Mouse (Mus musculus) stomach, embryonic 16.5 days (tissue): Measurements from ENCODE around the gene Ncor2. TPM values are rescaled to one million over a fixed set of nuclear protein-coding genes. Genes with fewer than 3 reads are reported as not detected.

Experiments
- ATAC-seq: fragments of 200-750 bp; cut with Nextera tagmentation; 2 replicates; pipeline ENCODE4 v1.8.0; 2017; ENCODE audit warnings: moderate number of reproducible peaks, moderate TSS enrichment; ENCODE audit not compliant: insufficient read depth, low FRiP score
- H3K27ac ChIP-seq: fragments of 300-500 bp; sonication (generic); 2 replicates; pipeline ENCODE4 v1.5.1; 2014; ENCODE audit warnings: low read length
- H3K27me3 ChIP-seq: fragments of 300-500 bp; sonication (generic); 2 replicates; pipeline ENCODE4 v1.6.1; 2014; ENCODE audit warnings: low read length, control low read depth, mixed read lengths; ENCODE audit not compliant: control insufficient read depth, insufficient read depth
- H3K36me3 ChIP-seq: fragments of 300-500 bp; sonication (generic); 2 replicates; pipeline ENCODE4 v1.6.1; 2014; ENCODE audit warnings: low read length; ENCODE audit not compliant: control insufficient read depth, insufficient read depth
- H3K4me1 ChIP-seq: fragments of 300-500 bp; sonication (generic); 2 replicates; pipeline ENCODE4 v1.6.1; 2014; ENCODE audit warnings: low read length, control low read depth, mixed read lengths; ENCODE audit not compliant: control insufficient read depth, insufficient read depth
- H3K4me2 ChIP-seq: fragments of 300-500 bp; sonication (generic); 2 replicates; pipeline ENCODE4 v1.6.1; 2014; ENCODE audit warnings: low read depth, low read length, mixed read lengths
- H3K4me3 ChIP-seq: fragments of 300-500 bp; sonication (generic); replicated peaks from 2 replicates; pipeline ENCODE4 v1.5.1; 2014; ENCODE audit warnings: mild to moderate bottlenecking, low read length
- H3K9ac ChIP-seq: fragments of 300-500 bp; sonication (generic); 2 replicates; pipeline ENCODE4 v1.6.1; 2014; ENCODE audit warnings: low read length
- H3K9me3 ChIP-seq: fragments of 300-500 bp; sonication (generic); replicated peaks from 2 replicates; pipeline ENCODE4 v1.6.1; 2016; ENCODE audit warnings: low read length, control low read depth; ENCODE audit not compliant: control insufficient read depth
- WGBS: fragments of 180-500 bp; shearing (Covaris S2); extraction: QIAGEN DNeasy Blood & Tissue Kit; methylation state at CpG from one replicate; pipeline ENCODE4 v1.1.7; 2014; 5-methylcytosine and 5-hydroxymethylcytosine counted together
- polyA plus RNA-seq: library from polyadenylated mRNA; unstranded; fragments of >200 nt; fragmentation: Nextera tagmentation; extraction: Ambion mirVana; gene quantifications from 2 replicates; pipeline ENCODE4 v1.2.1, GENCODE M21; 2015

The Ncor2 gene
- polyA plus RNA-seq, 1 experiment from 2014 or later: 24.6 TPM

DNA sequence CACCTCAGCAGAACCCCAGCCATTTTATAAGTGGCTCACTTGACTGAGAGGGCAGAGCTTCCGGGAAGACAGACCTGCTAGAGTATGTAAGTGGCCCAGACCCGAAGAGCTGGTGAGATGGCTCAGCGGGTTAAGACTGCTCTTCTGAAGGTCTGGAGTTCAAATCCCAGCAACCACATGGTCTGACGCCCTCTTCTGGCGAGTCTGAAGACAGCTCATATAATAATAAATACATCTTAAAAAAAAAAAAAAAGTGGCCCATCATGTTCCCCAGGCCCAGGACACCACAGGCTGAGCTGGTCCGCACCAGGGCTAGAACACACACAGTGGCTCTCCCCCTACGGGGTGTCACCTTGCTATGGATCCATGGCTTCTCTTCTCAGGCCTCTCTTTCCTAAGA, 56.5 kb downstream of the Ncor2 start:
- no peak overlapping the region for H3K9ac ChIP-seq
- 87% methylated on average over 7 of the region's 7 CpGs for WGBS
- ATAC-seq: no peak
- H3K9me3 ChIP-seq: no peaks in the 10 kb centered on the region
- no peaks in the 10 kb centered on the region for H3K27me3 ChIP-seq
- no peak overlapping the region for H3K4me3 ChIP-seq
- H3K27ac ChIP-seq: no peak overlapping the region
- H3K4me2 ChIP-seq: no peak overlapping the region
- H3K36me3 ChIP-seq: peaks cover 17% of the 10 kb centered on the region
- peaks cover 30% of the 10 kb centered on the region for H3K4me1 ChIP-seq

DNA sequence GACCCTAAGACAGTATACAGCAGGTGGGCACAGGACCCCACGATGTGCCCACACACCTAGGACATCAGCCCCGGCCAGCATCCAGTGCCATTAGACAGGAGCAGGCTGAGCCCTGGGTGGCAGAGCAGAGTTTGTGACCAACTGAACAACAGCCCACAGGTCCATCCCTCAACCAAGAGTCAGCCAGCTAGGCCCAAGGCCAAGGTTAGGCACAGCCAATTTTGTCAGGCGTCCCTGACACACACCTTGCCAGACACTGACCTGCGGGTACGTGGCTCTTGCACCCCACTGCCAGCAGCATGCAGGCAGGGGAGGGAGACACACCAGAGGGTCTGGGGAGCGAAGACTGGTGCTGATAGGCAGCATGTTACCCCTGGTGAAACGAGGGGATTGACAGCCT, 57.0 kb downstream of the Ncor2 start:
- ATAC-seq: no peak

DNA sequence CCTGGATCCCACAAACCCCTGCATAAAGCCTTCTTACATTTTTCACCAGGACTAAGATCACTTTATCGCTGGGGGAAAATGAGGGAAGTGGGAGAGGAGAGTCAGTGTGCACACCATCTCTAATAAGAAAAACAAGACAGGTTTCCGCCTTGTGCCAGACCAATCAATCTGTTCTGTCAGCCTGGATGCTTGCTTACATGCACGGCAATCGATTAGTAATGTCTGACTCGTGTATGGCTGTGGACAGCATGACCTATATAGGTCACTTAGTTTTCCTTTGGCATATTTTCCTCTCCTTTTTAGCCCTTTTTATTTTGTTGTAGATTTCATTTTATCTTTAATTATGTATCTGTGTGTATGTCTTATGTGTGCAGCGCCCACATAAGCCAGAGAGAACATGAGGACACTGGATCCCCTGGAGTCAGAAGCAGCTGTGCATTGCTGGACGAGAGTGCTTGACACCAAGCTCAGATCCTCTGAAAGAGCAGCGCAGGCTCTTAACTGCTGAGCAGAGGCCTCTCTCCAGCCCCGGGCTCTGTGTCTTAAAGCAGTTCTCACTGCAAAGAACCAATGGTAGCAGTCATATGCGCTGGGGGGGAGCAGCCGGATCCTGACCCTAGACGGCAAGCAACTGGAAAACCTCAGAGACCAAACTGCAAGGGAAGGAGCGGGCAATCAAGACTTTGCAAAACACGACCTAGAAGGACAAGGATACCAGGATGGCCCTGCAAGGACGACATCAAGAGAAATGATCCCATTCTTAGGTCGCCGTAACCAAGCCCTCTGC, 58.3 kb downstream of the Ncor2 start:
- ATAC-seq: no peak
- no peak overlapping the region; the same call in 1 of the 2 replicates for H3K27ac ChIP-seq
- no peak overlapping the region for H3K4me3 ChIP-seq
- no peak overlapping the region for H3K4me2 ChIP-seq
- no peaks in the 10 kb centered on the region for H3K9me3 ChIP-seq
- WGBS: 51% methylated on average over 17 of the region's 17 CpGs
- peaks cover 27% of the 10 kb centered on the region for H3K36me3 ChIP-seq
- H3K4me1 ChIP-seq: peaks cover 21% of the 10 kb centered on the region
- no peaks in the 10 kb centered on the region for H3K27me3 ChIP-seq
- H3K9ac ChIP-seq: no peak overlapping the region

More for the DNA sequence above, 57.0 kb downstream of the Ncor2 start:
- Histone ChIP-seq H3K36me3 (peaks cover 20% of the 10 kb centered on the region), H3K27ac (no peak overlapping the region), H3K4me3 (no peak overlapping the region), H3K4me2 (no peak overlapping the region), H3K4me1 (peaks cover 26% of the 10 kb centered on the region), H3K9me3 (no peaks in the 10 kb centered on the region), H3K27me3 (no peaks in the 10 kb centered on the region), H3K9ac (no peak overlapping the region)
- 85% methylated on average over 7 of the region's 7 CpGs for WGBS

GRCm38 (mm10) chr5:125117238-125117637, 61.8 kb downstream of the Ncor2 start:
- no peak overlapping the region for H3K27ac ChIP-seq

GRCm38 (mm10) chr5:125113029-125113428, 66.0 kb downstream of the Ncor2 start:
- no peaks in the 10 kb centered on the region for H3K9me3 ChIP-seq
- no peak overlapping the region for H3K9ac ChIP-seq
- no peaks in the 10 kb centered on the region for H3K27me3 ChIP-seq
- H3K4me2 ChIP-seq: no peak overlapping the region
- no peak overlapping the region for H3K4me3 ChIP-seq
- 41% methylated on average over 5 of the region's 5 CpGs for WGBS
- peak; percentile 62 for ATAC-seq
- H3K4me1 ChIP-seq: peaks cover 26% of the 10 kb centered on the region
- peak overlapping the region; percentile 43; the same call in 1 of the 2 replicates for H3K27ac ChIP-seq
- H3K36me3 ChIP-seq: peaks cover 29% of the 10 kb centered on the region

More at GRCm38 (mm10) chr5:125117238-125117637, 61.8 kb downstream of the Ncor2 start:
- Histone ChIP-seq H3K4me2 (no peak overlapping the region), H3K27me3 (no peaks in the 10 kb centered on the region), H3K9ac (no peak overlapping the region), H3K9me3 (no peaks in the 10 kb centered on the region), H3K36me3 (peaks cover 28% of the 10 kb centered on the region), H3K4me3 (no peak overlapping the region), H3K4me1 (peaks cover 20% of the 10 kb centered on the region)
- 71% methylated on average over 5 of the region's 5 CpGs for WGBS
- ATAC-seq: no peak

DNA sequence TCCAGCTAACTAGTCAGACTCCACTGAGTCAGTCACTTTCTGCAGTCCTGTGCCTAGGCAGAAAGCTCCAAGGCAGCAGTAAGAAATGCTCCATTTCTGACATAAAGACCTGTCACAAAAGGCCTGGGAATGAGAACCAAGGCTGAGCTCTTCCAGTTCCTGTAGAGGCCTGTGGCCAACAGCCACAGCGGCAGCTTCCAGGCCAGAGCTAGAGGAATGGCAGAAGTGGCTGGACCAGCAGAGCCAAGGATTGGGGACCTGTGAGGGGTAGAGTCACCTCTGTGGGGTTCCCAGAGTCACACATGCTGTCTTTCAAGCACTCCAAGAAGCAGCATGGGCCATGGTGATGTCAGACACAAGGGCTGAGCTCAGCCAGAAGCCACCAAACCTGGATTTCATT, 66.4 kb downstream of the Ncor2 start:
- 63% methylated on average over 1 of the region's 1 CpGs for WGBS
- H3K4me1 ChIP-seq: peaks cover 26% of the 10 kb centered on the region
- no peaks in the 10 kb centered on the region for H3K27me3 ChIP-seq
- H3K27ac ChIP-seq: peak overlapping the region; percentile 43; the same call in 1 of the 2 replicates
- H3K36me3 ChIP-seq: peaks cover 31% of the 10 kb centered on the region
- no peak for ATAC-seq
- no peak overlapping the region for H3K4me3 ChIP-seq
- H3K9ac ChIP-seq: 0 out of 2 replicates have a peak overlapping the region, but pooled peaks have one; percentile 12
- no peaks in the 10 kb centered on the region for H3K9me3 ChIP-seq
- no peak overlapping the region for H3K4me2 ChIP-seq

DNA sequence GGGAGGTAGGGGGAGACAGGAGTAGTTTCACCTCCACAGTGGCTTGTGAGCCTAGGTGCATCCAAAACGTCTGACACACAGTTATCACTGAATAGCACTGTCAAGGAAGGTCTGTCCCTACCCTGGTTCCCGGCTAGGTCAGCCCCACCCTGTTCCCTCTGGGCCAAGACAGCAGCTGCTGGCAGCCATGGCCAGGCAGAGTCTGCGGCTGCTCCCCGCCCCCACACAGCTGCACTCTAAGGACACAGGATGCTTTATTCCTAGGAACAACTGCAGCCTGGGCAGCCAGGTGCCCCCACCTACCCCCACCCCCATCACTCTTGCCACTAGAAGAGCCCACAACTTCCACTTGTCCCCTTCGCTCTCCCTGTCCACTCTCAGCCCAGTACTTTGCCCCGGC, 67.9 kb downstream of the Ncor2 start:
- no peak; the same call in 1 of the 2 replicates for ATAC-seq
- Histone ChIP-seq H3K4me2 (no peak overlapping the region), H3K4me3 (no peak overlapping the region), H3K36me3 (peaks cover 23% of the 10 kb centered on the region), H3K27me3 (no peaks in the 10 kb centered on the region), H3K9ac (no peak overlapping the region), H3K9me3 (no peaks in the 10 kb centered on the region), H3K4me1 (peaks cover 26% of the 10 kb centered on the region), H3K27ac (no peak overlapping the region)
- 33% methylated on average over 6 of the region's 6 CpGs for WGBS

GRCm38 (mm10) chr5:125110722-125111121, 68.3 kb downstream of the Ncor2 start:
- no peak overlapping the region for H3K4me2 ChIP-seq
- no peaks in the 10 kb centered on the region for H3K9me3 ChIP-seq
- peaks cover 26% of the 10 kb centered on the region for H3K36me3 ChIP-seq
- no peak overlapping the region for H3K4me3 ChIP-seq
- H3K27me3 ChIP-seq: no peaks in the 10 kb centered on the region
- no peak overlapping the region for H3K27ac ChIP-seq
- H3K9ac ChIP-seq: no peak overlapping the region
- no peak for ATAC-seq
- 62% methylated on average over 3 of the region's 3 CpGs for WGBS
- peaks cover 26% of the 10 kb centered on the region for H3K4me1 ChIP-seq

DNA sequence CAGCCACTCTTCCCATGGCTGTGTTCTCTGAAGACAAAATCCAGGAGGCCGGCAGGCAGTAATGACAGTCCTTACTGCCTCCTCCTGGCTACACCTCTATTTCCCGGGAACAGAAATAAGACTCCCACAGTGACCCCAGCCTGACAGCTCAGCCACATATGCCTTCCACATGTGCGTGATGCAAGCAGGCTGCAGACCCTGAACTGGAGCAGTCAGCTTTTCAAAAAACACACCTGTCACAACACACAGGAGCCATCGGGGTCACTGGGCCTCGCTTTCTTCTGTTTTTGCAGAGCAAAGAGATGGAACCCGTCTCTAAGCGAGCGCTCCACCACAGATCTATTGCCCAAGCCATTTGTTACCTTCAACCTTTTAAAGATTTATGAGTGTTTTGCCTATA, 68.8 kb downstream of the Ncor2 start:
- no peak overlapping the region for H3K27ac ChIP-seq
- H3K27me3 ChIP-seq: no peaks in the 10 kb centered on the region
- no peak for ATAC-seq
- peaks cover 21% of the 10 kb centered on the region for H3K36me3 ChIP-seq
- 70% methylated on average over 8 of the region's 8 CpGs for WGBS
- H3K9me3 ChIP-seq: no peaks in the 10 kb centered on the region
- peaks cover 26% of the 10 kb centered on the region for H3K4me1 ChIP-seq
- H3K9ac ChIP-seq: no peak overlapping the region
- H3K4me3 ChIP-seq: no peak overlapping the region
- H3K4me2 ChIP-seq: no peak overlapping the region
